Mouse (Mus musculus): ENCODE measurements around the gene D930020B18Rik. TPM values are rescaled to one million over a fixed set of nuclear protein-coding genes. Genes with fewer than 3 reads are reported as not detected.

The D930020B18Rik gene
- polyA plus RNA-seq, 1 experiment, result 2.8 TPM

DNA sequence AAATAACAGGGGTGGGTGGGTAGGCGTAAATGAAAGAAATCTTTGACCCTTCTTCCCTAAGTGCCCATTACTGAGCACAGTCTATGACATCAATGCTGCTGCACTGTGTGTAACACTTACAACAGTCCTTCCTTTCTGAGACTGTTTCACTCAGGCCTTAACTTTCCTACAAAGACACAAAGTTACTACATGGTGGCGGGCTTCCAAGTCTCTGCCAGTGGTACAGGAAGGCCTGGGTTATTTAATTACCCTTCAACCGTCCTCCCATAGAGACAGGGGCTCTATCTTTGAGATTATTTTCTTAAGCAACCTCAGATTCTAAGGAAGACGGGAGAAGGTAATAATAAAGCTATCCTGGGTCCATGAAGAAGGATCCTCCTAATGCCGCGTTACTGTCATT is 28.9 kb upstream of the D930020B18Rik start:
- TF ChIP-seq POLR2A (IDR thresholded peaks at IDR 0.05; ENCODE audit: control insufficient read depth, low read depth, low read length) (no peak), CTCF (IDR thresholded peaks at IDR 0.05; ENCODE audit: control insufficient read depth, insufficient read depth, insufficient replicate concordance, low read depth, low read length) (no peak)
- Histone ChIP-seq H3K27ac (ENCODE audit: control insufficient read depth, insufficient read depth, low read depth, low read length) (no peak overlapping the region), H3K36me3 (ENCODE audit: control insufficient read depth, insufficient read depth, low read length) (no peaks in the 10 kb centered on the region; the same call in 1 of the 2 replicates), H3K27me3 (ENCODE audit: control insufficient read depth, insufficient read depth, low read length) (no peaks in the 10 kb centered on the region), H3K4me1 (ENCODE audit: control insufficient read depth, insufficient read depth, low read length) (no peaks in the 10 kb centered on the region), H3K4me3 (ENCODE audit: control insufficient read depth, low read depth, low read length) (no peak overlapping the region)

- Histone ChIP-seq H3K36me3 (ENCODE audit: control insufficient read depth, insufficient read depth, low read length) (no peaks in the 10 kb centered on the region; the same call in 1 of the 2 replicates), H3K27ac (ENCODE audit: control insufficient read depth, insufficient read depth, low read depth, low read length) (no peak overlapping the region), H3K4me1 (ENCODE audit: control insufficient read depth, insufficient read depth, low read length) (no peaks in the 10 kb centered on the region), H3K4me3 (ENCODE audit: control insufficient read depth, low read depth, low read length) (no peak overlapping the region), H3K27me3 (ENCODE audit: control insufficient read depth, insufficient read depth, low read length) (no peaks in the 10 kb centered on the region)
- TF ChIP-seq CTCF (IDR thresholded peaks at IDR 0.05; ENCODE audit: control insufficient read depth, insufficient read depth, insufficient replicate concordance, low read depth, low read length) (no peak), POLR2A (IDR thresholded peaks at IDR 0.05; ENCODE audit: control insufficient read depth, low read depth, low read length) (no peak)
Measured at GRCm38 (mm10) chr10:121613570-121613969, 27.8 kb upstream of the D930020B18Rik start.

DNA sequence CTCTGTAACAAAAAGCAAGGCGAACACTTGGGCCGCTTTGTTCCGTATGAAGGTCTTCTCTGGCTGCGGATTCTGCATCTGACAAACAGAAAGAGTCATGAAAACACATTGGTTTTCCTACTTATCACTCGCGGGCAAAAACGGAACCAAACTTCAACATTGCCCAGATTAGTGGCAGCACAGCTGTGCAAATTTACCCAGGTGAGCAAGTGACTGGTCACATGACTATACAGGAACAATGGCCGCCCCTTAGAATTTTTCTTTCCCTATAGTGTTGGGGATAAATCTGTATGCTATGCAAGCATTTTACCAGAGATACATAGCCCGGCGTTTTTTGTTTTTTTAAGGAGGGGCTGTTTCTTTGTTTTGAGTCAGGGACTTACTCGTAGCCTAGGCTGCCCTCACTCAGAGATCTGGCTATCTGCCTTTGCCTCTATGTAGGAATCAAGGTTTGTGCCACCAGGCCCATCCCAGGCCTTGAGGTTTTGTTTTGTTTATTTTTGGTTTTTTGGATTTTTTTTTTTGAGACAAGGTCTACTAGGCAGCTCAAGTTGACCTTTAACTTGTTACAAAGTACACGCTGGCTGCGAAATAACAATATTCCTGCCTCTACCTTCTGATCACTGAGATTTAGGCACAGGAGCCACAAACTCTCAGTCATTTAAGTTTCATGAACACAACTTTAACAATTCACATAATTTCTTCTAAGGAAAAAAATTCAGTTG is 26.1 kb upstream of the D930020B18Rik start:
- Histone ChIP-seq H3K27me3 (ENCODE audit: control insufficient read depth, insufficient read depth, low read length) (no peaks in the 10 kb centered on the region), H3K36me3 (ENCODE audit: control insufficient read depth, insufficient read depth, low read length) (no peaks in the 10 kb centered on the region; the same call in 1 of the 2 replicates), H3K4me1 (ENCODE audit: control insufficient read depth, insufficient read depth, low read length) (no peaks in the 10 kb centered on the region), H3K4me3 (ENCODE audit: control insufficient read depth, low read depth, low read length) (no peak overlapping the region), H3K27ac (ENCODE audit: control insufficient read depth, insufficient read depth, low read depth, low read length) (no peak overlapping the region)
- TF ChIP-seq CTCF (IDR thresholded peaks at IDR 0.05; ENCODE audit: control insufficient read depth, insufficient read depth, insufficient replicate concordance, low read depth, low read length), result no peak
- no peak for TF ChIP-seq POLR2A (IDR thresholded peaks at IDR 0.05; ENCODE audit: control insufficient read depth, low read depth, low read length)

- no peak overlapping the region for H3K27ac ChIP-seq (ENCODE audit: control insufficient read depth, insufficient read depth, low read depth, low read length)
- TF ChIP-seq CTCF (IDR thresholded peaks at IDR 0.05; ENCODE audit: control insufficient read depth, insufficient read depth, insufficient replicate concordance, low read depth, low read length) (no peak), POLR2A (IDR thresholded peaks at IDR 0.05; ENCODE audit: control insufficient read depth, low read depth, low read length) (no peak)
- no peaks in the 10 kb centered on the region for H3K4me1 ChIP-seq (ENCODE audit: control insufficient read depth, insufficient read depth, low read length)
- H3K4me3 ChIP-seq (ENCODE audit: control insufficient read depth, low read depth, low read length), result no peak overlapping the region
- no peaks in the 10 kb centered on the region; the same call in 1 of the 2 replicates for H3K36me3 ChIP-seq (ENCODE audit: control insufficient read depth, insufficient read depth, low read length)
- H3K27me3 ChIP-seq (ENCODE audit: control insufficient read depth, insufficient read depth, low read length), result no peaks in the 10 kb centered on the region
Measured at GRCm38 (mm10) chr10:121615935-121616334, 25.5 kb upstream of the D930020B18Rik start.

DNA sequence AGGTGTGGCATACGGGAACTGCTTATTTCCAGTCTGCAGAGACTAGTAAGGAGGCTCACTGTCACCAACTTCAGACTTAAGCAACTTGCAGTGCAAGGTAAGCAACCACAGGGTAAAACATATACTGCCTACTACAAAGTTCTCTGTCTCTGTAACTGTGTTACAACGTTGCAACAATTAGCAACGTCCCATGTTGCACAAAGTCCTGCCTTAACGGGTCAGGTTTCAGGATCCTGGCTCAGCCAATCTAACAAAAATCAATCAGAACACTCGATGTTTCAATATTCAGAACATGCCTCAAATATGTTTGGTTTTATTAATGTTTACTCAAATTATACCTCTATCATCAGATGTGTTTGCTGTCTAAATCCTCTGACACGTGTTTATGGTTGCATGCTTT is 19.0 kb upstream of the D930020B18Rik start:
- Histone ChIP-seq H3K4me1 (ENCODE audit: control insufficient read depth, insufficient read depth, low read length) (peaks cover 4% of the 10 kb centered on the region), H3K27ac (ENCODE audit: control insufficient read depth, insufficient read depth, low read depth, low read length) (no peak overlapping the region), H3K36me3 (ENCODE audit: control insufficient read depth, insufficient read depth, low read length) (peaks cover 1% of the 10 kb centered on the region; the same call in 1 of the 2 replicates), H3K27me3 (ENCODE audit: control insufficient read depth, insufficient read depth, low read length) (no peaks in the 10 kb centered on the region), H3K4me3 (ENCODE audit: control insufficient read depth, low read depth, low read length) (no peak overlapping the region)
- TF ChIP-seq POLR2A (IDR thresholded peaks at IDR 0.05; ENCODE audit: control insufficient read depth, low read depth, low read length) (no peak), CTCF (IDR thresholded peaks at IDR 0.05; ENCODE audit: control insufficient read depth, insufficient read depth, insufficient replicate concordance, low read depth, low read length) (no peak)

GRCm38 (mm10) chr10:121623670-121624069 is 17.7 kb upstream of the D930020B18Rik start:
- no peak overlapping the region for H3K4me3 ChIP-seq (ENCODE audit: control insufficient read depth, low read depth, low read length)
- no peaks in the 10 kb centered on the region for H3K27me3 ChIP-seq (ENCODE audit: control insufficient read depth, insufficient read depth, low read length)
- H3K27ac ChIP-seq (ENCODE audit: control insufficient read depth, insufficient read depth, low read depth, low read length), result no peak overlapping the region
- peaks cover 1% of the 10 kb centered on the region; the same call in 1 of the 2 replicates for H3K36me3 ChIP-seq (ENCODE audit: control insufficient read depth, insufficient read depth, low read length)
- H3K4me1 ChIP-seq (ENCODE audit: control insufficient read depth, insufficient read depth, low read length), result peaks cover 4% of the 10 kb centered on the region
- no peak for TF ChIP-seq CTCF (IDR thresholded peaks at IDR 0.05; ENCODE audit: control insufficient read depth, insufficient read depth, insufficient replicate concordance, low read depth, low read length)
- TF ChIP-seq POLR2A (IDR thresholded peaks at IDR 0.05; ENCODE audit: control insufficient read depth, low read depth, low read length), result no peak

GRCm38 (mm10) chr10:121625006-121625405 is 16.4 kb upstream of the D930020B18Rik start:
- TF ChIP-seq POLR2A (IDR thresholded peaks at IDR 0.05; ENCODE audit: control insufficient read depth, low read depth, low read length), result no peak
- TF ChIP-seq CTCF (IDR thresholded peaks at IDR 0.05; ENCODE audit: control insufficient read depth, insufficient read depth, insufficient replicate concordance, low read depth, low read length), result no peak
- Histone ChIP-seq H3K27me3 (ENCODE audit: control insufficient read depth, insufficient read depth, low read length) (no peaks in the 10 kb centered on the region), H3K4me3 (ENCODE audit: control insufficient read depth, low read depth, low read length) (peak overlapping the region; percentile 86; the same call in 1 of the 2 replicates), H3K4me1 (ENCODE audit: control insufficient read depth, insufficient read depth, low read length) (peaks cover 4% of the 10 kb centered on the region), H3K27ac (ENCODE audit: control insufficient read depth, insufficient read depth, low read depth, low read length) (no peak overlapping the region), H3K36me3 (ENCODE audit: control insufficient read depth, insufficient read depth, low read length) (peaks cover 1% of the 10 kb centered on the region; the same call in 1 of the 2 replicates)
